Mouse (Mus musculus) urinary bladder, postnatal 36 days (tissue): Measurements from ENCODE around the gene Lhfpl2.
A peak's percentile ranks its signal among the peaks of the same experiment; 100 is the strongest.

Experiments
- DNase-seq, 2 experiments: peaks; one replicate each; pipeline ENCODE4 v3.0.0; 2022; ENCODE audit warnings: low spot score in 2 of 2, mixed read lengths in 1 of 2

Gene Lhfpl2

GRCm38 (mm10) chr13:94174577-94175279 lies 117.1 kb downstream of the Lhfpl2 start:
- no peak for DNase-seq

GRCm38 (mm10) chr13:94175379-94176050 lies 117.9 kb downstream of the Lhfpl2 start:
- DNase-seq = no peak

GRCm38 (mm10) chr13:94177148-94177547 lies 119.6 kb downstream of the Lhfpl2 start:
- no peak for DNase-seq

DNA sequence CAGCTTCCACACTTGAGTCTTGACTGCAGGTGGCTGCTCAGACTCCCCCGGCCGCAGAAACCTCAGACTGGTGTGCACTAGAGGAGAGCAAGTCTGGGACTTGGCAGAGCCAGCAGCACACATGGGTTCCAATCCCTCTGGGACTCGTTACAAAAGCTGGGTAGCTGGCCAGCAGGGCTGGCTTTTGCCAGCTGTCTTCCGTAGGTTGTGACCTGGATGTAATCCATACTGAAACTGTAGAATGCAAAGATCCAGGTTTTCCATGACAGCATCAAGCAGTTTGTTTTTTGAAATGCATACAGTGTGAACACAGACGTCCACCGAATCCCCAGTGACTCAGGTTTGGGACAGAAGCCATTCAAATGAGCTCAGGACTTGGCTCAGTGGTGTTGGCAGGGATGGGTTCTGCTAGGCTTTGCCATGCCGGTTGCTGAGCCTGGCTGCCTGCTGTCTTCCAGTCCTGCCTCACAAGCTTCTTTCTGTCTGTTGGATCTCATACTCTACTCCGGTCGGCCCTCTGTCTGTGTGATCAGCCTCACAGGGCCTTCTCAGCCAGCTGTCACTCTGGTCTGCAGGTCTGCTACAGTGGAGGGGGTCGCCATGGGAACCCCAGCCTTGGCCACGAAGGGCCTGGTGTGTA lies 120.9 kb downstream of the Lhfpl2 start:
- DNase-seq = peak; percentile 20 to 54

DNA sequence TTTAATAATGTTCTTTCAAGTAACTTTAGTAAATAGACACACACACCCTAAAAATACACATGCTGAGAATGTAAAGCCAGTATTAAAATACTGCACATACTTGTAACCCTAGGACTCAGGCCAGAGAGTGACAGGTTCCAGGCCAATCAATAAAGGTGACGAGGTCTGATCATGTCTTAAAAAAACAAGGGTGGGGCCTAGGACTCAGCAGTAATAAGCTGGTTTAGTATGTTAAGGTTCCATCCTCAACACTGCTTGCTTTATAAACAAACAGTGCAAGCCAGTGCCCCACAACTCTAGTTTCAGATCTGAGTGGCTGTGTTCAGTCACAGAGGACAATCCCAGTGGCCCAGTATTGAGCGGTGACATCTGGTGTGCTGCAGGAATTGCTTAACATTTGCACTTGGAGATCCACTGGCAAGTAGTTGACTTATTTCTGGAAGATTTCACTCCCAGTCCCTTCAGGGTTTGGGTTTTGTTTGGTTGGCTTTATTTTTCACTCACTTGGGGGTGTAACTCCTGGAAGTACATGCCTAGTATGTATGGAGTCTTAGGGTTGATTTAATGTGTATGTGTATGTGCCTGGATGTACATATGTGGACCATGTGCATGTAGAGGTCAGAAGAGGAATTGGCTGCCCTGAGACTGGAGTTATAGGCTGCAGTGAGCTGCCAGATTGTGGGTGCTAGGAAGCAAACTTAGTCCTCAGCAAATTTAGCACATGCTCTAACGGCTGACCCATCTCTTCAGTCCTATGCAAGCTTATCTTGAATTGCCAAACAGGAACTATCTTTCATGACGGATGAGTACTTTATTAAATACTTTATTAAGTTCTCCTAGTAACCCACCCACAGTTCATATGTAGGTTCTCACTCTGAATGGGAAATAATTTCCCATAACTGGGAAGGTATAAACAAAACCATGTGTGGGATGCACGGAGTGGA lies 123.2 kb downstream of the Lhfpl2 start:
- peak in 1 of 2 experiments; percentile 25 for DNase-seq

DNA sequence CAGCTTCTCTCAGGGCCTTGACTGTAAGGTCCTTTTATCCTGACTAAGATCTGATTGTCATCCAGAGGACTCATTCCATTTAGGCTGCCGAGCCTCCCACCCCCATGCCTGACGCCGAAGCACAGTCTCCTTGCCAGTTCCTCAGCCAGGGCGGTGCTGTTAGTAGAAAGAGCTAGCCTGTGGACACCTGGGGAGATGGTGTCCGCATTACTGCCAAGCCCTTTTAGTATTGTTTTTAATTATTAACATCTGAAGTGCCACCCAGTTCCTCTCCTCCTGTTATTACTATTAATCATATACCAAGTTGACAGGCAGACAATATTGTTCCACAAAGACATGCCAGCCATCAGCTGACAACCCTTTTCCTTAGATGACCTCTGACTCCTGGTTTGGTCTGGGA lies 124.4 kb downstream of the Lhfpl2 start:
- no peak for DNase-seq

GRCm38 (mm10) chr13:94183372-94184021 lies 125.9 kb downstream of the Lhfpl2 start:
- DNase-seq = no peak

DNA sequence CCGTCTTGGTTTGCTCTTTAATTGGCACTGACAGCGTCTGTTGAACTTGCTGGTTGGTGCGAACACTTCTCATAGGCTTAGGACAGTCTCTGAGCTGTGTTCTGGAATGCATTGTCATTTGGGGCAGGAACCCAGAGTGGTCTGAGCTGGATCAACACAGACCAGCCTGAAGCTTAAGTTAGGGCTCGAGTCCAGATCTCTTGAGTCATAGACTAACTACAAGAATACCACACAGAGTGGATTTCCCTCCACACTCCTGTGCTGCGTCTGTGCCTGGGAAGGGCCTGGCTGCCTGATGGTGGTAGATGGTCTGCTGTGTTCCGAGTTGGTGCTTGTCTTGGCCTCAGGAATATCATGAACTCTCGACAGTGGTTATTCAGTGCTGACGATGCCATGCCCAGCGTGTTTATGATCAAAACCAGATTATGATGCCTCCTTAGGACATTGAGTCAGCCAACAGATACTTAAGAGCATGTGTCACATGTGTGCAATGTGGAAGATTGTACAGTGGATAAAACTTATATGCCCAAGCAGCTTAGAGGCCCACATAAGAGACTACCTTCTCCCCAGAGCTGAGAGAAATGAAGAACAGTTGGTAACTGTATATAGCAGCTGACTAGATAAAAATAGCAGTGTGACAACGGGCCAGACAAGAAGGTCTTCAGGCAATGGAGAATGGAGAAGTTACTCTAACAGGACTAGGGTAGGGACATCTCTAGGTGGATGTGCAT lies 127.3 kb downstream of the Lhfpl2 start:
- DNase-seq = no peak

DNA sequence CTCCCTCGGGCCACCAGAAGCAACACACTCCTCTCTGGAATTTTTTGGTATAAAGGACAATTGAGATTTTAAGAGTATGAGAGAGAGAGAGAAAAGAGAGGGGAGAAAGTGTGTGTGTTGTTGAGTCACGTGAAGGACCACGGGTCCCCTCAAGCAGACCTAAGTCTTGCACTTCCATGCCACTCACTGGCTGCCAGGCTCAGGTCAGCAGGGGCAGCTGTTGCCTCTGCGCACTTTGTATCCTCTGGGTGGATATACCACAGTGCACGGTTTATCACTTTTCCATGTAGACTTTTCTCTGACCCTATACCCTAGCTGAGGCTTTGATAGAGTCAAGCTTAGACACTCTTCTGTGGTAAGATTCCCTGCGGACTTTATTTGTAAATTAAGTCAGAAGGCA lies 128.0 kb downstream of the Lhfpl2 start:
- no peak for DNase-seq

GRCm38 (mm10) chr13:94188200-94189086 lies 130.8 kb downstream of the Lhfpl2 start:
- no peak for DNase-seq

DNA sequence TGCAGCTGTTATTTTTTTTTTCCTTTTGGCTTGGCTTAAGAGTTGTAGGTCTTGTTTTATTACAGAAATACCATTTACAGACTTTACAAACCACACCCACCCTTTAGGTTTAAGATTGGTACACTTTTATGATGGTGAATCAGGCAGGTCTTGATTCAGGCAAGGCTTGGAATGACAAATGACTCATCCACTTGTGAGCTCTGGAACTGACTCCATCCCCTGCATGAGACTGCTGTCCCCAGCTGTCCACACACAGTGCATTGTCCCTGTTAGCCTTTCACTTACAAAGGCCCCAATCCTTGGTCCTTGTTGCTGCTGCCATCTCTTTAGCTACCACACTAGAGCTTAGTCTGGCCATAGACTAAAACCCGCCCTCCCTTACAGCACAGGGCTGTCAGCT lies 132.8 kb downstream of the Lhfpl2 start:
- DNase-seq = no peak

DNA sequence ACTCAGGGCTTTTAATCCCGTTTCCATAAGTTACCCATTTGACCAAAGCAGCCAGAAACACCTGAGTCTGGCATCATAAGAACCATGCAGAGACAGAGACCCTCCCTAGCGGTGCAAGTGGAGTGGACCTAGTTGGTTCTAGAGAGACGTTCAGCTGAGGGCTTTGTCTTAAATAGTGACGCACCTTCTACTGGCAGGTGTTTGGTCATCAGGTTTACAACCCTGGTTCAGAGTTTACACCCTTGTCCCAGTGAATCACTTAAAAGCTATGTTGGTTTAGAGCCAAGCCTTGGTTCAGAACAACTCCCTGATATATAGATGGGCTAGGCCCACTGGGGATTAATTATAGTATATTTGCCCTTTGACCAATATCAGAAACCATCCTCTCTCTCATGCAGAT lies 135.6 kb downstream of the Lhfpl2 start:
- no peak for DNase-seq

- no peak for DNase-seq
Measured at GRCm38 (mm10) chr13:94198616-94199015, 141.0 kb downstream of the Lhfpl2 start.

GRCm38 (mm10) chr13:94199829-94200228 lies 142.2 kb downstream of the Lhfpl2 start:
- DNase-seq = no peak

- peak in 1 of 2 experiments; percentile 43 for DNase-seq
Measured at GRCm38 (mm10) chr13:94205234-94205633, 147.6 kb downstream of the Lhfpl2 start.

- no peak for DNase-seq
Measured at GRCm38 (mm10) chr13:94207973-94208372, 150.4 kb downstream of the Lhfpl2 start.

DNA sequence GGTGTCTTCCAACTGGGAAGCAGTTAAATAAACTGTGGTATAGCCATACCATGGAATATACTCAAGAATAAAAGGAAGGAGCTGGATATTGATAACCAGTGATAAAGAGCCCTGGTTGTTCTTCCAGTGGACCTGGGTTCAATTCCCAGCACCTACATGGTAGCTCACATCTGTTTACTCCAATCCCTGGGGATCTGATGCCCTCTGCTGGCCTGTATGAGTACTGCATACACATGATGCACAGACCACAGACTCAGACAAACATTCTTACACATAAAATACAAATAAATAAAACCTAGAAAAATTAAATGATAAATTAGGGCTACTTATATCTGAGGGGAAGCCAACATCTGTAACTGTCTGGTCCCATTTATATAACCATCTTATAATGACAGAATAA lies 151.3 kb downstream of the Lhfpl2 start:
- DNase-seq = no peak

DNA sequence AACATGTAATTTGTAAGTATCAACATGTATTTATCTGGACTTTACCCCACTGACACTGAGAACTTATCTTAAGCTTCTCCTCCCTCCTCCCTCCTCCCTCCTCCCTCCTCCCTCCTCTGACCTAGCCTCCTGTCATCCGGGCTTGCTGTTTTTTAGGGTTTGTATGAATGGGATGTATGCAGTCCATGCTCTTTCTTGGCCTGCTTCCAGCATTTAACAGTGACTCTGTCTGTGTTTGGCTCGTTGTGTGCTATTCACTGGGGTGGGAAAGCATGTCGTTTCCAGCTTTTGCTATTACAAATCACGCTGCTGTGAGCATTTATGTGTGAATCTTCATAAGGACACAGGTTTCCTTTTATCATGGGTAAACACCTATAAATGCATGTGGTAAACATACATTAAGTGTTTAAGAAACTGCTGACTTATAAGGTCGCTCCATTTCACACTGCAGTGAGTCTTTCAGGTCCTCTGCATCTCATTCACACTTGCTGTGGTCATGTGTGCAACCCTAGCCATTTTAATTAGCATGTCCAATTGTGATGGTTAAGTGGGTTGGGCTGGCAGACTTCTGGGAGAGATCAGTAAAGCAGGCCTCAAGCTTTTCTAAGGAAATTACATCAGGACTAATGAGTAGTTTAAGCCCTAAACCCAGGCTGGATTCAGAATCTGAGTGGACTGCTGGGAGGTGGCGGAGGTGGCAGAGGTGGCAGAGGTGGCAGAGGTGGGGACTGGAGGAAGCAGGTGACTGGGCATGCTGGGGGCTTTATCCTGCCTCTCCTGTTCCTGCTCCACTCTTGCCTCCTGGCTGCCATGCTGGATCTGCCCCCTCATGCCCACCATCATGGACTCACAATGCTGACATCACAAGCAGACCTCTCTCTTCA lies 153.9 kb downstream of the Lhfpl2 start:
- DNase-seq = no peak

DNA sequence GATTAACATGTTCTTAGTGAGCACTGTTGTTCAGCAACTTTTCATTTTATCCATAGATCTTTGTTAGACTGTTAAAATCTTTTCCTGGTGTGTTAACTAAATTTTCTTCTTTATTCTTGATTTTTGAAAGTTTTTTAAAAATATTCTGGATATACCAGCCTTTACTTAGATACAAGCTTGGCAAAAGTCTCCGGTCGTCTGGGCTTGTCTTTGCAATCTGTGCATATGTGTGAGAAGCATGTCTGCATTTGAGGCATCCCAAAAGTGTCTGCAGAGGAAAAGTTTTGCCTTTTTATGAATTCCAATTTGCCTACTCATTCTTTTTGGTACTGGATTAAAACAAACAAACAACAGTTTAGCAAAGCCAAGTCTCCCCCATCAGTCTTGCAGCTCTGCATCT lies 154.6 kb downstream of the Lhfpl2 start:
- no peak for DNase-seq
